Mouse (Mus musculus) lung, postnatal 36 days (tissue): ENCODE data around the gene Acadm.

Source experiments
- DNase-seq: peaks from one replicate; pipeline ENCODE4 v3.0.0; 2022; ENCODE audit warnings: mixed read lengths

Gene Acadm

DNA sequence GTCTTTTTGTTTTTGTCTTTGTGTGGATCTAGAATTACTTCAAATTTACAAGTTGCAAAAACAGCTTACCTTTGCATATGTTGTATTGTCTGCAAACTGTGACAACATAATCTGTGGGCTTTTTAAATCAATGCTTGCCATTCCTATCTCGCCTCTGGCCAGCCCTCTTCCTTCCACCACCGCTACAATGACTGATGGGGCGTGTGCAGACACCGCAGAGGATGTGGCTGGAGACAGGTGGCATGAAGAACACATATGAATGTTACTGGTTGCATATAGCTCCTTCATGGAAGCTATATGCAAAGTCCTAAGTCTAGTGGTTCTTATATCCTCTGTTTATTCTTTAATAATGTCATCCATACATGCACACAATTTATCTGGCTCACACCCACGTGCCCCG, 47.2 kb downstream of the Acadm start:
- DNase-seq: no peak

GRCm38 (mm10) chr3:153895454-153895853, 49.0 kb downstream of the Acadm start:
- DNase-seq: no peak

DNA sequence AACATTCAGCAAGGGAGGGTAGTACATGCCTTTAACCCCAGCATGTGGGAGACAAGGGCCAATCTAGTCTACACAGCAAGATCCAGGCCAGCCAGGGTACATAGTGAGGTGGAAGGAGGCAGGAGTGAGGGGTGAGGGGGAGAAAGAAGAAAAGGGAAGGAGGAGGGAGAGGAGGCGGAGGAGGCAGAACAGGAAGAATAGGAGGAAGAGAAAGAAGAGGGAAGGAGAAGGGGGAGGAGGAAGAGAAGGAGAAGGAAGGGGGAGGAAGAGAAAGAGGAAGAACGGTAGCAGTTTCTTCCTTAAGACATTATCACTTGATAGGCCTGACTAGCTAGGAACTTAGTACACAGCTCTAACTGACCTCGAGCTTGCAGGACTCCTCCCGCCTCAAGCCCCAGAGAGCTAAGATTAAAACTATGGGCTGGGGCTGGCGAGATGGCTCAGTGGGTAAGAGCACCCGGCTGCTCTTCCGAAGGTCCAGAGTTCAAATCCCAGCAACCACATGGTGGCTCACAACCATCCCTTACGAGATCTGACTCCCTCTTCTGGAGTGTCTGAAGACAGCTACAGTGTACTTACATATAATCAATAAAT, 55.1 kb downstream of the Acadm start:
- DNase-seq: no peak

DNA sequence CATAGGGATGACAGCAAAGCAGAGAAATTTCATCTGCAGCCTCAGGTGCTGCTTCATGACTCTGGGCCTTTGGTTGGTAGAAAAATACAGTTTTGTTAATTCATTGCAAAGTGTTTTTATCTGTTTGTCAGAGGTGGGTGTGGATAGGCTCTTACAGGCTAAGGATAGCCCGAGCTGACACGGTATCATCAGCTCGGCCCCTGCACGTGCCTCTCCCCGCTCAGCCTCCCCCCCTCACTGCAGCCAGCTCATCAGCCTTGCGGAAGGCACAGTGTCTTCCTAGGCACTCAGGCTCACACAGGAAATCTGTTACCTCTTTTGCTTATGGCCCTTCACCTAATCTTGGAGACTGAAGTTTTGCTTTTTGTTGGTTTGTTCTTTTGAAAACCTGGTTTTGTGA, 56.3 kb downstream of the Acadm start:
- no peak for DNase-seq

DNA sequence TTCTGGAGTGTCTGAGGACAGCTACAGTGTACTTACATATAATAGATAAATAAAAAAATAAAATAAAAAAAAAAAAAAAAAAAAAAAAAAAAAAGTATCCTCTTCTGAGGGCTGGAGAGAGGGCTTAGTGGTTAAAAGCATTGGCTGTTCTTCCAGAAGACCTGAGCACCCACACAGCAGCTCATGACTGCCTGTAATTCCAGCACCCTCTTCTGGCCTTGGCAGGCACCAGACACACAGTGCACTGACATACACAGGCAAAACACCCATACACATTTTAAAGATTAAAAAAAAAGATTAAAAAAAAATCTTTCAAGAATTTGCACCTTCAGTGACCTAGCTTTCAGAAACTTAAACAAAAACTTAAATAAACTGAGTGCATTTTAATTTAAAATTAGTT, 58.1 kb downstream of the Acadm start:
- no peak for DNase-seq
